Mouse (Mus musculus) bone marrow, adult 2 months (tissue): ENCODE results near the gene Mical2.

Experiments used
- CTCF ChIP-seq: fragments of 200-500 bp; IDR thresholded peaks from 2 replicates; pipeline ENCODE4 v1.5.1; 2011; ENCODE audit warnings: low read length, control low read depth; ENCODE audit not compliant: control insufficient read depth, insufficient read depth
- POLR2A ChIP-seq: fragments of 200-500 bp; IDR thresholded peaks from 2 replicates; pipeline ENCODE4 v1.6.1; 2011; ENCODE audit warnings: low read depth, mild to moderate bottlenecking, control low read depth, low read length, borderline replicate concordance; ENCODE audit not compliant: control insufficient read depth

GRCm38 (mm10) chr7:112224854-112225253 is 802 bp upstream of the Mical2 start:
- TF ChIP-seq CTCF (no peak), POLR2A (no peak)
